Mouse (Mus musculus) mouse embryonic stem cell (cell line): ENCODE data around the gene Qtrt1.
"Not testable (repeated sequence)": the region's sequence is repeated elsewhere in the genome, so short reads cannot be mapped to it uniquely, and the experiment has no call there.

ENCODE experiments used
- in situ Hi-C, 2 experiments: fragments of 300-500 bp; cut with MboI; formaldehyde crosslinking; loops; 1 replicate in 1 of 2; 3 replicates in 1 of 2; pipeline ENCODE4 v1.14.3; 2019 to 2020; ENCODE audit warnings: low sequenced_read_pairs in 2 of 2, low pct_unique_long_range_greater_than_20kb in 1 of 2, mixed read lengths in 1 of 2; ENCODE audit not compliant: unreplicated experiment in 1 of 2

Gene Qtrt1

GRCm38 (mm10) chr9:21463766-21464564, 52.3 kb downstream of the Qtrt1 start:
- in situ Hi-C loops = no loop called here

GRCm38 (mm10) chr9:21464565-21464928, 52.9 kb downstream of the Qtrt1 start:
- in situ Hi-C loops = not testable (repeated sequence)

- in situ Hi-C loops = no loop called here
These were observed 57.7 kb downstream of the Qtrt1 start for GRCm38 (mm10) chr9:21469032-21470024.
